Mouse (Mus musculus) monocyte, adult 5-6 weeks (primary cell): Measurements from ENCODE around the gene Fra10ac1. TPM values are rescaled to one million over a fixed set of nuclear protein-coding genes. Genes with fewer than 3 reads are reported as not detected.

ENCODE experiments used
- ATAC-seq: fragments of 153-309, 156-312 bp; replicated peaks from 2 replicates; pipeline ENCODE4 v1.8.0; 2017; ENCODE audit warnings: mild to moderate bottlenecking; ENCODE audit not compliant: low TSS enrichment, insufficient number of reproducible peaks, severe bottlenecking, poor library complexity, low FRiP score
- total RNA-seq: library from RNA; stranded (forward); fragments of 200-1000, 200-491, 200-594 nt; gene quantifications from 3 replicates; pipeline ENCODE4 v1.2.3, GENCODE M21; 2017

Fra10ac1 gene
- total RNA-seq, 1 experiment from 2014 or later, result 22.3 TPM

GRCm38 (mm10) chr19:38143540-38144271 is 80.2 kb downstream of the Fra10ac1 start:
- ATAC-seq, result no peak

Other genes starting within 250 kb of the Fra10ac1 start
- 4.6 to 10.5 TPM (median 7.5 TPM) in 3 replicates for gene Myof, start 180.6 kb downstream of the Fra10ac1 start, total RNA-seq
- 2.9 to 4.1 TPM (median 3.4 TPM) in 3 replicates for gene Cep55, start 169.1 kb downstream of the Fra10ac1 start, total RNA-seq
- gene Ffar4, start 127.1 kb downstream of the Fra10ac1 start, total RNA-seq, result 0.32 TPM in 1 of 3 replicates, not detected in the others
- gene Rbp4, start 98.9 kb downstream of the Fra10ac1 start, total RNA-seq, result not detected in 3 replicates
- gene Pde6c, start 91.4 kb downstream of the Fra10ac1 start, total RNA-seq, result not detected in 3 replicates
- not detected in 3 replicates for gene Lgi1, start 40.4 kb upstream of the Fra10ac1 start, total RNA-seq
- 2.3 to 3.0 TPM (median 2.8 TPM) in 3 replicates for gene Slc35g1, start 171.8 kb upstream of the Fra10ac1 start, total RNA-seq